Mouse (Mus musculus) bone marrow macrophage, adult 2 months (primary cell): ENCODE results near the gene Zfp609.

ENCODE experiments used
- CTCF ChIP-seq: IDR thresholded peaks from 2 replicates; pipeline ENCODE4 v1.5.1; 2012; ENCODE audit warnings: low read depth, mild to moderate bottlenecking, low read length, moderate library complexity
- POLR2A ChIP-seq: IDR thresholded peaks from 2 replicates; pipeline ENCODE4 v1.6.1; 2012; ENCODE audit warnings: mild to moderate bottlenecking, low read depth, low read length, borderline replicate concordance

- TF ChIP-seq CTCF, result no peak
- no peak for TF ChIP-seq POLR2A
Measured at GRCm38 (mm10) chr9:65726431-65726830, 100.9 kb downstream of the Zfp609 start.
